15 mouse cellular contexts compared by ENCODE assay signal in the genomic region with DNA sequence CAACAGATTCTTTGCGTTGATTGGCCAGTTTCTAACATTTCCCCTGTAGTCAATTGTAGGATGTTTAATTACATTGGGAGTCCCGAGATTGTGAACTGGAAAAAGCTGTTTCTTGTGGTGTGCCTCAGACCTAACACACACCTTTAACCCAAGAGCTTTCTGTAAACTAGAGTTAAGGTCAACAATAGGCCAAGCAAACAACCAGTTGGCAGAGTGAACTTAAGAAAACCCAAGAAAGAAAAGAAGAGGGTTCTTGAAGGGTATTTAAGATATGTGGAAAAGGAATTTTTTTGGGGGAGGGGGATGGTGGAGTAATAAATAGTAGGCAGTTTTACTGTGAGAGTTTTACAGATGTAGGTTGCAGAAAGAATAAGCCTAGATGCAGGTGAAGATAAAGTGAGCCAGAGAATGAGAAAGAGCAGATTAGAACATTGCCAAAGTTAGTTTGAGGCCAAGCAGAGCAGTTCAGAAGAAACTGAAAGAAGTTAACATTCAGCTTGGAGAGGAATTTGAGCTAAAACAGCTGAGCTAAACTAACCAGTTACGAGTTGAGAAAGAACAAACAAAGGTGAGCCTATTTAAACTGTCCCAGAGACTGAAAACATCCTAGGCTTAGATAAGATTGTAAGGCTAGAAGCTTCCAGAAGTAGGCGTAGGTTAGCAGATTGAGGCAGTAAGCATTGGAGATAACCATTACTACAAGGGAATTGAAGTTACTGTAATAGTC.
"Had no signal": no experiment of that assay in that cellular context is flagged by ENCODE, and none has a peak within 500 bp of the region (broad histone marks: within the 10 kb centered on the region; RNA-seq: fewer than 3 reads in every experiment).

No protein-coding gene starts in this region.

- H3K27me3 ChIP-seq: intestine, embryonic 15.5 days; kidney, embryonic 15.5 days; lung, embryonic 15.5 days had no signal

- ATAC-seq: intestine, embryonic 15.5 days had no signal

- DNase-seq: kidney, adult 11 months; kidney, adult 8-10 months; kidney, postnatal 10 days; kidney, postnatal 36 days; layer of hippocampus, postnatal 36 days; midbrain, embryonic 14.5 days; right cerebral cortex, postnatal 14 days; right cerebral cortex, postnatal 4 days; thymus, postnatal 25 days had no signal

- H3K4me1 ChIP-seq: intestine, embryonic 15.5 days; kidney, embryonic 15.5 days; lung, embryonic 15.5 days had no signal

- H3K36me3 ChIP-seq: intestine, embryonic 15.5 days had no signal

- H3K27ac ChIP-seq: intestine, embryonic 15.5 days; kidney, embryonic 15.5 days; left cerebral cortex, adult 2 months; liver, embryonic 14.5 days; lung, embryonic 15.5 days had no signal

- H3K4me3 ChIP-seq: intestine, embryonic 15.5 days; kidney, embryonic 15.5 days; left cerebral cortex, adult 2 months; lung, embryonic 15.5 days had no signal

- H3K9ac ChIP-seq: intestine, embryonic 15.5 days; kidney, embryonic 15.5 days; liver, embryonic 14.5 days; lung, embryonic 15.5 days had no signal

- H3K9me3 ChIP-seq: intestine, embryonic 15.5 days; kidney, embryonic 15.5 days; lung, embryonic 15.5 days had no signal

- H3K4me2 ChIP-seq: intestine, embryonic 15.5 days; kidney, embryonic 15.5 days; lung, embryonic 15.5 days; midbrain, embryonic 11.5 days had no signal
